9 mouse cellular contexts compared by ENCODE assay signal in genomic region chr14:46702669-46703435, GRCm38 (mm10). TPM values are rescaled to one million over a fixed set of nuclear protein-coding genes. Genes with fewer than 3 reads are reported as not detected.
DNase-seq lines count a peak whose midpoint lies in the region; ATAC-seq and TF ChIP-seq lines count a peak whose summit lies in the region.
"Had no signal": no experiment of that assay in that cellular context is flagged by ENCODE, and none has a peak within 500 bp of the region (broad histone marks: within the 10 kb centered on the region; RNA-seq: fewer than 3 reads in every experiment).

No protein-coding gene starts in this region.

- DNase-seq in left cerebral cortex, adult 18-20 months (ENCODE audit: low spot score in 2 of 2) = peak; percentile 21 to 44
- DNase-seq in left cerebral cortex, postnatal 36 days (ENCODE audit: low spot score in 2 of 2) = no peak
- DNase-seq in adipocyte (ENCODE audit: low spot score) (peak; percentile 15), liver (peak; percentile 61)
- peak; percentile 29 for DNase-seq in midbrain, postnatal 0 days (ENCODE audit: low spot score)
- peak; percentile 40 for DNase-seq in thymus, postnatal 25 days

- H3K27me3 ChIP-seq in hindbrain, embryonic 15.5 days = no peaks in the 10 kb centered on the region
- no peaks in the 10 kb centered on the region for H3K27me3 ChIP-seq in midbrain, postnatal 0 days (ENCODE audit: insufficient read depth, low read length)

- no peak overlapping the region for H3K4me3 ChIP-seq in hindbrain, embryonic 15.5 days
- no peak overlapping the region for H3K4me3 ChIP-seq in midbrain, postnatal 0 days (ENCODE audit: low read depth, low read length)
- H3K4me3 ChIP-seq: erythroblast, embryonic 14.5 days had no signal

- H3K36me3 ChIP-seq in hindbrain, embryonic 15.5 days = no peaks in the 10 kb centered on the region
- H3K36me3 ChIP-seq in midbrain, postnatal 0 days (ENCODE audit: insufficient read depth, low read length) = no peaks in the 10 kb centered on the region

- intact Hi-C loops in left cerebral cortex, postnatal 36 days (cut with DNase I) = loop anchor here (5.0 to 10.0 kb wide), 2 partner anchors 138 to 711 kb away; no protein-coding TSS in a partner anchor

- no peaks in the 10 kb centered on the region for H3K9me3 ChIP-seq in hindbrain, embryonic 15.5 days
- H3K9me3 ChIP-seq in midbrain, postnatal 0 days (ENCODE audit: low read length) = no peaks in the 10 kb centered on the region

- no peaks in the 10 kb centered on the region for H3K4me1 ChIP-seq in hindbrain, embryonic 15.5 days (replicated peaks)
- H3K4me1 ChIP-seq in midbrain, postnatal 0 days (ENCODE audit: insufficient read depth, low read length) = no peaks in the 10 kb centered on the region

- ATAC-seq in erythroid progenitor cell, adult 5-6 weeks (replicated peaks; ENCODE audit: low FRiP score, poor library complexity, severe bottlenecking) = peak; percentile 59
- peak; percentile 45 for ATAC-seq in hindbrain, embryonic 15.5 days (ENCODE audit: low FRiP score, low read depth)
- 0 out of 2 replicates have a peak, but pooled peaks have one; percentile 50 for ATAC-seq in midbrain, postnatal 0 days (ENCODE audit: low FRiP score)

- no peak overlapping the region for H3K9ac ChIP-seq in hindbrain, embryonic 15.5 days
- no peak overlapping the region for H3K9ac ChIP-seq in midbrain, postnatal 0 days (replicated peaks; ENCODE audit: low read length, poor library complexity, severe bottlenecking)

- peak; percentile 69 for TF ChIP-seq CTCF in midbrain, postnatal 0 days (IDR thresholded peaks at IDR 0.05)

- H3K4me2 ChIP-seq in hindbrain, embryonic 15.5 days = no peak overlapping the region
- no peak overlapping the region for H3K4me2 ChIP-seq in midbrain, postnatal 0 days (ENCODE audit: low read depth, low read length, poor library complexity, severe bottlenecking)

- 31% methylated on average over 17 of the region's 17 CpGs for WGBS in hindbrain, embryonic 15.5 days
- WGBS in midbrain, postnatal 0 days = 33% methylated on average over 16 of the region's 17 CpGs

- no peak overlapping the region for H3K27ac ChIP-seq in hindbrain, embryonic 15.5 days (replicated peaks)
- no peak overlapping the region for H3K27ac ChIP-seq in midbrain, postnatal 0 days (ENCODE audit: low read depth, low read length)

RNA-seq across cellular contexts. Expression of gene Cdkn3, which starts 57.5 kb away (rescaled TPM):
- total RNA-seq in left cerebral cortex, adult 18-20 months (2021) = 1 to 10 TPM; 1.0 to 1.2 TPM
- total RNA-seq in left cerebral cortex, postnatal 36 days (2021) = 1 to 10 TPM in 1 of 2 experiments, under 1 TPM in 1; 0.89 to 2.7 TPM
- total RNA-seq in erythroid progenitor cell, adult 5-6 weeks (2015; ENCODE audit: low replicate concordance) = 166 and 177 TPM in 2 replicates
- total RNA-seq in erythroid progenitor cell, adult 5-6 weeks (2017; ENCODE audit: low replicate concordance) = 251 and 256 TPM in 2 replicates
- polyA plus RNA-seq in hindbrain, embryonic 15.5 days (2015; fragmentation: Nextera tagmentation; extraction: Ambion mirVana) = 9.8 and 12.4 TPM in 2 replicates
- 0.71 and 5.8 TPM in 2 replicates for total RNA-seq in midbrain, postnatal 0 days (2014; rRNA removed)
- 5.9 and 7.1 TPM in 2 replicates for polyA plus RNA-seq in midbrain, postnatal 0 days (2015; fragmentation: Nextera tagmentation; extraction: Ambion mirVana)

Comparison
In these comparisons a context has a peak if more than half of its experiments do, and no peak if none do; other contexts are left out.
1. DNase-seq: peak in left cerebral cortex, adult 18-20 months (2 of 2), adipocyte (single experiment), liver (single experiment), midbrain, postnatal 0 days (single experiment) and thymus, postnatal 25 days (single experiment); none in left cerebral cortex, postnatal 36 days (0 of 2).
2. RNA of gene Cdkn3, which starts 57.5 kb away (total RNA-seq): 166 to 256 TPM in erythroid progenitor cell, adult 5-6 weeks; 0.89 to 2.7 TPM in left cerebral cortex, postnatal 36 days, 1.0 to 1.2 TPM in left cerebral cortex, adult 18-20 months and 0.71 to 5.8 TPM in midbrain, postnatal 0 days; every median in the first group is over 10 times any median in the second.
3. Peak in every context shown above with its lines, with median percentiles within 50 percentile points of each other: ATAC-seq.